Mouse (Mus musculus) megakaryocyte, embryonic 14.5 days (primary cell): ENCODE data around the gene Rnf130.

Source experiments
- FLI1 ChIP-seq: IDR thresholded peaks from 2 replicates; pipeline ENCODE4 v1.6.1; 2012; ENCODE audit warnings: low read length, inconsistent platforms, mixed read lengths
- GATA1 ChIP-seq: IDR thresholded peaks from 3 replicates; pipeline ENCODE4 v1.6.1; 2012; ENCODE audit warnings: mixed read lengths, low read length, inconsistent platforms, borderline replicate concordance

DNA sequence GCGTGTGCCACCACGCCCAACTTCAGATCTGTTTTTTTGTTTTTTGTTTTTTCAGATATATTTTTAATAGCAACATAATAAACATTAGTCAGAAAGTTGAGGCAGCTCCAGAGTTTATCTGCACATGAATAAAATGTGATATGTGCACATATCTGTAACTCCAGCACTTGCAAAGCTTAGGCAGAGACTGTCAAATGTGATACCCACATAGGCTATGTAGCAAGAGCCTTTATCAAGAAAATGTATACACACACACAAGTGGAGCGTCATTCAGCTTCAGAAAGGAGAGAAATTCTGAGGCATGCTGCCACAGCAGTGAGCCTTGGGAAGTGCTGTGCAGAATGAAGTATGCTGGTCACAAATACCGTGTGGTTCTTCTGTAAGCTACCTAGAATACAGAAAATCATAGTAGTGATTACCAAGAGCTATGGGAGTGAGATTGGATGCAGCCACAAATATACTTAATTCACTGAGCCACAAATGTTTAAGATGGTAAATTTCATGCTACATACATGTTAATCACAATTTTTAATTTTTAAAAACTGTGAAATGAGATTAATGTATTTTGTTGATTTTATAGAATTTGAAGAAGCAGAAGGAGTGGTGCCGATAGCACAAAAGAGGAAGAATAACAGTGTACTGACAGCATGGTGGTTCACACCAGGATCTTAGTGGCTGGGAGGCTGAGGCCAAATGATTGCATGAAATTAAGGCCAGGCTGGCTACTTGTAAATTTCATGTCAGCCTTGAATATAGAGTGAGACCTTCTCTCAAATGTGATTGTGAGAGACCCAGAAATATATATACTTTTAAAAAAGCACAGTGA is 56.4 kb downstream of the Rnf130 start:
- TF ChIP-seq GATA1 (no peak), FLI1 (no peak)
